Mouse (Mus musculus) testis, adult 2 months (tissue): Measurements from ENCODE around the gene Comt.

Source experiments
- CTCF ChIP-seq: fragments of 200-500 bp; IDR thresholded peaks from 2 replicates; pipeline ENCODE4 v1.5.1; 2012; ENCODE audit warnings: low read depth, mild to moderate bottlenecking, inconsistent platforms, low read length, moderate library complexity; ENCODE audit not compliant: control insufficient read depth, insufficient read depth, insufficient replicate concordance
- POLR2A ChIP-seq: fragments of 200-500 bp; IDR thresholded peaks from 2 replicates; pipeline ENCODE4 v1.6.1; 2012; ENCODE audit warnings: low read depth, mild to moderate bottlenecking, inconsistent platforms, low read length, moderate library complexity; ENCODE audit not compliant: control insufficient read depth

- TF ChIP-seq CTCF (no peak), POLR2A (no peak)
Observed at GRCm38 (mm10) chr16:18462598-18462997, 35.9 kb upstream of the Comt start.
